Mouse (Mus musculus): ENCODE measurements around the gene Carns1.

DNA sequence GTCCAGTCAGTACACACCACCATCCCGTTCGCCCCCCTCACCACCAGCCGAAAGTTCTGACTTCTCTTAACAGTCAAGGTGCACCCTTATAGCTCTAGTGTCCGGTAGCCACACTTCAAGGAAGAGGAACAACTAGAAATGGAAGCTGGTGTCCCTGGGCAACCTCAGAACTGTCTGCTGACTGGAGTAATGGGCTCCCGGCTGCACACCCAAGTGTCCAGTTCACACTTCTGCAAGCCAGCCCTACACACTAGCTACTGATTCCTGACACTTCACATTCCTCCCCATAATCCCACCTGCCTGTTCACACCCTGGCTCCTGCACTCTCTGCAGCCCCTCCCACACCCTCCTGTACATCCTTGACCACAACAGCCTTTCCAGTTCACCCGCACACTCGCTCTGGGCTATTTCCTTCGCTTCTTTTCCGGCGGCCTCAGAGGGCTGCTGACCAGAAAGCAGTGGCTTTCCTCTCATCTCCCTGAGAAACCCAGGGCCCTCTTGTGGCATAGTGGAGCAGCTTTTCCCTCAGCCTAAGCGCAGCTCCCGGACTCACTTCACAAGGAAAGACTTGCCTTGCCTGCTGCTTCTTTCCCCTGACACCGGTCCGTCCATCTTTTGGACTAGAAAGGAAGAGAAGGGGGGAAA, 40.9 kb upstream of the Carns1 start:
- TF ChIP-seq CTCF (IDR thresholded peaks at IDR 0.05; ENCODE audit: extremely low read depth, insufficient read length, insufficient replicate concordance, low read depth, low read length) = peak; percentile 32; the same call in 1 of the 2 replicates
- TF ChIP-seq POLR2A (IDR thresholded peaks at IDR 0.05; ENCODE audit: low read depth, low read length) = peak; percentile 22; the same call in 1 of the 2 replicates
